Mouse (Mus musculus) midbrain, postnatal 0 days (tissue): ENCODE measurements around the gene Surf1. TPM values are rescaled to one million over a fixed set of nuclear protein-coding genes. Genes with fewer than 3 reads are reported as not detected.

Experiments
- ATAC-seq: fragments of 200-750 bp; cut with Nextera tagmentation; 2 replicates; pipeline ENCODE4 v1.8.0; 2017; ENCODE audit warnings: moderate number of reproducible peaks, mild to moderate bottlenecking, moderate TSS enrichment, moderate library complexity; ENCODE audit not compliant: low FRiP score
- DNase-seq: peaks from one replicate; pipeline ENCODE4 v3.0.0-alpha.2; 2015; ENCODE audit warnings: low spot score
- H3K27ac ChIP-seq: fragments of 300-500 bp; sonication (generic); 2 replicates; pipeline ENCODE4 v1.5.1; 2014; ENCODE audit warnings: low read depth, mild to moderate bottlenecking, low read length, mixed read lengths
- H3K27me3 ChIP-seq: fragments of 300-500 bp; sonication (generic); 2 replicates; pipeline ENCODE4 v1.6.1; 2014; ENCODE audit warnings: low read length, control low read depth, mixed read lengths; ENCODE audit not compliant: insufficient read depth
- H3K36me3 ChIP-seq: fragments of 300-500 bp; sonication (generic); 2 replicates; pipeline ENCODE4 v1.6.1; 2014; ENCODE audit warnings: low read length, control low read depth, mixed read lengths; ENCODE audit not compliant: insufficient read depth
- H3K4me1 ChIP-seq: fragments of 300-500 bp; sonication (generic); 2 replicates; pipeline ENCODE4 v1.6.1; 2014; ENCODE audit warnings: mild to moderate bottlenecking, control low read depth, antibody characterized with exemption, low read length, mixed read lengths; ENCODE audit not compliant: insufficient read depth
- H3K4me2 ChIP-seq: fragments of 300-500 bp; sonication (generic); 2 replicates; pipeline ENCODE4 v1.6.1; 2014; ENCODE audit warnings: low read depth, mild to moderate bottlenecking, low read length, mixed read lengths; ENCODE audit not compliant: poor library complexity, severe bottlenecking
- H3K4me3 ChIP-seq: fragments of 300-500 bp; sonication (generic); 2 replicates; pipeline ENCODE4 v1.5.1; 2014; ENCODE audit warnings: low read depth, mild to moderate bottlenecking, low read length, moderate library complexity
- H3K9ac ChIP-seq: fragments of 300-500 bp; sonication (generic); replicated peaks from 2 replicates; pipeline ENCODE4 v1.6.1; 2014; ENCODE audit warnings: mild to moderate bottlenecking, low read length, moderate library complexity, mixed read lengths; ENCODE audit not compliant: poor library complexity, severe bottlenecking
- H3K9me3 ChIP-seq: fragments of 300-500 bp; sonication (generic); 2 replicates; pipeline ENCODE4 v1.6.1; 2016; ENCODE audit warnings: low read length, control low read depth
- CTCF ChIP-seq: IDR thresholded peaks from 2 replicates; pipeline ENCODE4 v1.5.1; 2016; ENCODE audit warnings: antibody characterized with exemption, mild to moderate bottlenecking
- WGBS: fragments of 180-500 bp; shearing (Covaris S2); extraction: QIAGEN DNeasy Blood & Tissue Kit; methylation state at CpG from one replicate; pipeline ENCODE4 v1.1.7; 2014; 5-methylcytosine and 5-hydroxymethylcytosine counted together
- polyA plus RNA-seq: library from polyadenylated mRNA; unstranded; fragments of >200 nt; fragmentation: Nextera tagmentation; extraction: Ambion mirVana; gene quantifications from 2 replicates; pipeline ENCODE4 v1.2.1, GENCODE M21; 2015
- total RNA-seq: library from RNA; depleted of rRNA; stranded (reverse); fragments of >200 nt; gene quantifications from 2 replicates; pipeline ENCODE4 v1.2.3, GENCODE M21; 2014

Surf1 gene
- total and polyA plus RNA-seq, 2 experiments from 2014 or later: 59.7 to 112 TPM

- Histone ChIP-seq H3K4me1 (peaks cover 22% of the 10 kb centered on the region), H3K4me3 (peak overlapping the region; percentile 83), H3K36me3 (peaks cover 37% of the 10 kb centered on the region), H3K27ac (peak overlapping the region; percentile 94), H3K4me2 (peak overlapping the region; percentile 96), H3K9ac (peak overlapping the region; percentile 94), H3K27me3 (no peaks in the 10 kb centered on the region), H3K9me3 (no peaks in the 10 kb centered on the region)
- TF ChIP-seq CTCF: no peak
- under 1% methylated on average over 33 of the region's 37 CpGs for WGBS
- DNase-seq: peak; percentile 85
- ATAC-seq: peak; percentile 76
Measured at GRCm38 (mm10) chr2:26910994-26911765, 5.2 kb downstream of the Surf1 start.

- H3K27ac ChIP-seq: peak within 1 kb of the TSS; percentile 94
- under 1% methylated on average over 61 of the region's 74 CpGs for WGBS
- no peaks in the 10 kb centered on the region for H3K9me3 ChIP-seq
- no peaks in the 10 kb centered on the region for H3K27me3 ChIP-seq
- peaks cover 44% of the 10 kb centered on the region for H3K36me3 ChIP-seq
- H3K4me2 ChIP-seq: peak within 1 kb of the TSS; percentile 96
- peak; percentile 90 for ATAC-seq
- peak within 1 kb of the TSS; percentile 83 for H3K4me3 ChIP-seq
- H3K4me1 ChIP-seq: peaks cover 17% of the 10 kb centered on the region
- peak within 1 kb of the TSS; percentile 94 for H3K9ac ChIP-seq
- TF ChIP-seq CTCF: no peak
- peak; percentile 99 for DNase-seq
Measured at GRCm38 (mm10) chr2:26910124-26910993, 6.0 kb downstream of the Surf1 start, which contains the start of the genes Med22 and Rpl7a. Med22 (minus strand) TSS chr2:26910677. Rpl7a (plus strand) TSS chr2:26910764.

- peaks cover 14% of the 10 kb centered on the region; the same call in 1 of the 2 replicates for H3K4me1 ChIP-seq
- H3K36me3 ChIP-seq: peaks cover 44% of the 10 kb centered on the region
- H3K27me3 ChIP-seq: no peaks in the 10 kb centered on the region
- ATAC-seq (no peak), DNase-seq (no peak)
- H3K9ac ChIP-seq: peak overlapping the region; percentile 77
- TF ChIP-seq CTCF: peak; percentile 57
- H3K27ac ChIP-seq: peak overlapping the region; percentile 94; the same call in 1 of the 2 replicates
- H3K9me3 ChIP-seq: no peaks in the 10 kb centered on the region
- peak overlapping the region; percentile 82 for H3K4me2 ChIP-seq
- peak overlapping the region; percentile 83 for H3K4me3 ChIP-seq
Measured at GRCm38 (mm10) chr2:26909387-26909784, 6.9 kb downstream of the Surf1 start.

GRCm38 (mm10) chr2:26908710-26909386 lies 7.5 kb downstream of the Surf1 start:
- peaks cover 14% of the 10 kb centered on the region; the same call in 1 of the 2 replicates for H3K4me1 ChIP-seq
- no peaks in the 10 kb centered on the region for H3K27me3 ChIP-seq
- no peaks in the 10 kb centered on the region for H3K9me3 ChIP-seq
- H3K4me2 ChIP-seq: peak overlapping the region; percentile 82
- no peak for TF ChIP-seq CTCF
- peak overlapping the region; percentile 42 for H3K9ac ChIP-seq
- peaks cover 40% of the 10 kb centered on the region for H3K36me3 ChIP-seq
- ATAC-seq: no peak
- 90% methylated on average over 18 of the region's 18 CpGs for WGBS
- H3K4me3 ChIP-seq: peak overlapping the region; percentile 83
- no peak for DNase-seq
- no peak overlapping the region for H3K27ac ChIP-seq

- H3K4me3 ChIP-seq: no peak overlapping the region
- TF ChIP-seq CTCF: peak; percentile 75
- H3K9me3 ChIP-seq: no peaks in the 10 kb centered on the region
- H3K4me1 ChIP-seq: peaks cover 17% of the 10 kb centered on the region
- no peaks in the 10 kb centered on the region for H3K27me3 ChIP-seq
- no peak overlapping the region for H3K4me2 ChIP-seq
- peak; percentile 52 for DNase-seq
- WGBS: 63% methylated on average over 4 of the region's 4 CpGs
- H3K27ac ChIP-seq: no peak overlapping the region
- H3K36me3 ChIP-seq: peaks cover 25% of the 10 kb centered on the region
- H3K9ac ChIP-seq: no peak overlapping the region
- ATAC-seq: no peak
Measured at GRCm38 (mm10) chr2:26907109-26907508, 9.2 kb downstream of the Surf1 start.
